ENCODE assay signal across 8 mouse cellular contexts in the genomic region with DNA sequence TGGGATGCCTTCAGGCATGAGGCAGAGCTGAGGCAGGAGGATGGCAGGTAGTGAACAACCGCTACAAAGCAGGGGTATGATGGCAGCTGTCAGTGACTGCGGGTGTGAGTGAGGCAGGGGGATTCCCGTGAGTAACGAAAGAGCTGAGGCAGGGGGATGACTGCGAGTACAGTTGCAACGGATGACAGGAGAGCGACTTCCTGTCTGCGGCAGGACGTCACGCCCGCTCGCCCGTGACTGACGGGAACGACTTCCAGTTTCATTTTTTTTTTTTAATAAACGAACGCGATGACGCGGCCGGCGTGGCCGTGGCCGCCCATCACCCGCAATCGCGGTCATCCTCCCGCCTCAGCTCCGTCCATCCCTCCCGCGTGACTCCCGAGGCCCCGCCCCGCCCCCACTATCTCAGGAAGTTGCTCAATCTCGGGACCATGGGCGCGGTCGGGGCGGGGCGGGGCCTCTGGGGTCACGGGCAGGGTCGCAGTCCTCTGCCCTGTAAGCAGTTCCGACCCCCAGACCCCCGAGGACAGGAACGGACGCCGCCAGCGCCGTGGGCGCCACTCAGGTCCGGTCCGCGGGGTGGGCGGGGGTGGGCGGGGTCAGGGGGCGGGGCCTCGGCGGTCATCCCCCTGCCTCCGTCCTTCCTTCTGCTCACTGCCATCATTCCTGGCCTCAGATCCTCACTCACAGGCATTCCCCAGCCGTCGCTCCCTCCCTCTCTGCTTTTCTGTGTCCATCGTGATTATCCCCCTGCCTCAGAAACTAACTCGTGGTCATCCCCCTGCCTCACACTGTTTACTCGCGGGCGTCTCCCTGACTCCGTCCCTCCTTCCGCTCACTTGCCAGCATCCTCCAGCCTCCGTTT. TPM values are rescaled to one million over a fixed set of nuclear protein-coding genes. Genes with fewer than 3 reads are reported as not detected.
DNase-seq lines count a peak whose midpoint lies in the region; ATAC-seq and TF ChIP-seq lines count a peak whose summit lies in the region.

A gene (plus strand): TSS at position 328 of the 865 bp plus-strand sequence.

- H3K4me1 ChIP-seq in embryonic fibroblast, embryonic 13.5 days (ENCODE audit: control insufficient read depth, insufficient read depth, low read length), result no peaks in the 10 kb centered on the region
- no peaks in the 10 kb centered on the region for H3K4me1 ChIP-seq in heart, embryonic 12.5 days (replicated peaks)
- H3K4me1 ChIP-seq in kidney, embryonic 16.5 days (ENCODE audit: insufficient read depth, low read length), result peaks cover 2% of the 10 kb centered on the region; the same call in 1 of the 2 replicates
- peaks cover 12% of the 10 kb centered on the region; the same call in 1 of the 2 replicates for H3K4me1 ChIP-seq in liver, embryonic 15.5 days (replicated peaks)
- no peaks in the 10 kb centered on the region for H3K4me1 ChIP-seq in neural tube, embryonic 11.5 days (ENCODE audit: control insufficient read depth, insufficient read depth, low read length)
- H3K4me1 ChIP-seq in testis, adult 2 months (ENCODE audit: control insufficient read depth, insufficient read depth, low read length), result peaks cover 33% of the 10 kb centered on the region

- H3K9me3 ChIP-seq in heart, embryonic 12.5 days (replicated peaks), result peaks cover 53% of the 10 kb centered on the region
- H3K9me3 ChIP-seq in kidney, embryonic 16.5 days (ENCODE audit: low read length), result peaks cover 53% of the 10 kb centered on the region
- H3K9me3 ChIP-seq in liver, embryonic 15.5 days (replicated peaks), result peaks cover 38% of the 10 kb centered on the region
- peaks cover 27% of the 10 kb centered on the region for H3K9me3 ChIP-seq in neural tube, embryonic 11.5 days (ENCODE audit: control insufficient read depth, low read length)

- peak; percentile 88 for DNase-seq in A20 (ENCODE audit: low read depth, low spot score)
- DNase-seq in adrenal gland, postnatal 36 days, result peak; percentile 67 to 84
- peak; percentile 80 for DNase-seq in neural tube, embryonic 11.5 days (ENCODE audit: low spot score)

- peak within 1 kb of the TSS; percentile 74 for H3K9ac ChIP-seq in heart, embryonic 12.5 days
- H3K9ac ChIP-seq in kidney, embryonic 16.5 days (replicated peaks; ENCODE audit: low read length), result peak within 1 kb of the TSS; percentile 76
- no peak within 1 kb of the TSS for H3K9ac ChIP-seq in liver, embryonic 15.5 days
- H3K9ac ChIP-seq in neural tube, embryonic 11.5 days (ENCODE audit: low read length), result peak within 1 kb of the TSS; percentile 55

- 2% methylated on average over 62 of the region's 69 CpGs for WGBS in heart, embryonic 12.5 days
- 2% methylated on average over 54 of the region's 69 CpGs for WGBS in kidney, embryonic 16.5 days
- 2% methylated on average over 62 of the region's 69 CpGs for WGBS in liver, embryonic 15.5 days (ENCODE audit: insufficient replicate concordance)
- 2% methylated on average over 63 of the region's 69 CpGs for WGBS in neural tube, embryonic 11.5 days

- ATAC-seq in heart, embryonic 12.5 days (ENCODE audit: insufficient number of reproducible peaks, low FRiP score), result peak; percentile 54
- ATAC-seq in kidney, embryonic 16.5 days (ENCODE audit: low FRiP score, low TSS enrichment), result peak; percentile 55
- peak; percentile 55 for ATAC-seq in liver, embryonic 15.5 days (ENCODE audit: insufficient read depth)
- peak; percentile 40 for ATAC-seq in neural tube, embryonic 11.5 days (ENCODE audit: insufficient read depth, low FRiP score, low TSS enrichment)

- H3K36me3 ChIP-seq in heart, embryonic 12.5 days, result peaks cover 33% of the 10 kb centered on the region
- peaks cover 22% of the 10 kb centered on the region; the same call in 1 of the 2 replicates for H3K36me3 ChIP-seq in kidney, embryonic 16.5 days (ENCODE audit: insufficient read depth, low read length)
- H3K36me3 ChIP-seq in liver, embryonic 15.5 days (replicated peaks), result peaks cover 7% of the 10 kb centered on the region; the same call in 1 of the 2 replicates
- H3K36me3 ChIP-seq in neural tube, embryonic 11.5 days (ENCODE audit: control insufficient read depth, insufficient read depth, low read length), result no peaks in the 10 kb centered on the region
- no peaks in the 10 kb centered on the region for H3K36me3 ChIP-seq in testis, adult 2 months (ENCODE audit: control insufficient read depth, insufficient read depth, low read length)

- peak; percentile 61 for TF ChIP-seq POLR2A in embryonic fibroblast, embryonic 13.5 days (IDR thresholded peaks at IDR 0.05; ENCODE audit: low read depth, low read length)
- no peak for TF ChIP-seq POLR2A in testis, adult 2 months (IDR thresholded peaks at IDR 0.05; ENCODE audit: control insufficient read depth, low read depth, low read length)

- peak within 1 kb of the TSS; percentile 35 for H3K4me3 ChIP-seq in embryonic fibroblast, embryonic 13.5 days (ENCODE audit: insufficient read depth, low read length)
- peak within 1 kb of the TSS; percentile 81 for H3K4me3 ChIP-seq in heart, embryonic 12.5 days
- peak within 1 kb of the TSS; percentile 69 for H3K4me3 ChIP-seq in kidney, embryonic 16.5 days (ENCODE audit: low read length)
- H3K4me3 ChIP-seq in liver, embryonic 15.5 days (replicated peaks), result peak within 1 kb of the TSS; percentile 60
- peak within 1 kb of the TSS; percentile 50 for H3K4me3 ChIP-seq in neural tube, embryonic 11.5 days (ENCODE audit: low read depth, low read length)
- peak within 1 kb of the TSS; percentile 96 for H3K4me3 ChIP-seq in testis, adult 2 months (ENCODE audit: control insufficient read depth, low read depth, low read length)

- H3K27me3 ChIP-seq in heart, embryonic 12.5 days (replicated peaks), result no peaks in the 10 kb centered on the region
- H3K27me3 ChIP-seq in kidney, embryonic 16.5 days (ENCODE audit: insufficient read depth, low read length), result no peaks in the 10 kb centered on the region
- H3K27me3 ChIP-seq in liver, embryonic 15.5 days, result no peaks in the 10 kb centered on the region
- H3K27me3 ChIP-seq in neural tube, embryonic 11.5 days (ENCODE audit: control insufficient read depth, insufficient read depth, low read length), result no peaks in the 10 kb centered on the region
- no peaks in the 10 kb centered on the region for H3K27me3 ChIP-seq in testis, adult 2 months (ENCODE audit: control insufficient read depth, insufficient read depth, low read length)

- peak within 1 kb of the TSS; percentile 4; the same call in 1 of the 2 replicates for H3K27ac ChIP-seq in embryonic fibroblast, embryonic 13.5 days (ENCODE audit: insufficient read depth, low read length)
- H3K27ac ChIP-seq in heart, embryonic 12.5 days (ENCODE audit: poor library complexity, severe bottlenecking), result peak within 1 kb of the TSS; percentile 75
- H3K27ac ChIP-seq in kidney, embryonic 16.5 days (ENCODE audit: low read length), result peak within 1 kb of the TSS; percentile 74
- peak within 1 kb of the TSS; percentile 59 for H3K27ac ChIP-seq in liver, embryonic 15.5 days (replicated peaks)
- peak within 1 kb of the TSS; percentile 28; the same call in 1 of the 2 replicates for H3K27ac ChIP-seq in neural tube, embryonic 11.5 days (ENCODE audit: low read depth, low read length)
- peak within 1 kb of the TSS; percentile 97 for H3K27ac ChIP-seq in testis, adult 2 months (ENCODE audit: control insufficient read depth, insufficient read depth, low read depth, low read length)

- no peak for TF ChIP-seq CTCF in embryonic fibroblast, embryonic 13.5 days (IDR thresholded peaks at IDR 0.05; ENCODE audit: borderline replicate concordance, insufficient read depth, low read length)
- no peak for TF ChIP-seq CTCF in testis, adult 2 months (IDR thresholded peaks at IDR 0.05; ENCODE audit: control insufficient read depth, insufficient read depth, insufficient replicate concordance, low read depth, low read length)

- peak within 1 kb of the TSS; percentile 92 for H3K4me2 ChIP-seq in heart, embryonic 12.5 days
- H3K4me2 ChIP-seq in kidney, embryonic 16.5 days (replicated peaks; ENCODE audit: low read depth, low read length), result peak within 1 kb of the TSS; percentile 86
- peak within 1 kb of the TSS; percentile 78 for H3K4me2 ChIP-seq in liver, embryonic 15.5 days
- H3K4me2 ChIP-seq in neural tube, embryonic 11.5 days (ENCODE audit: low read depth), result peak within 1 kb of the TSS; percentile 70

RNA-seq across cellular contexts. Expression of the gene that starts here (rescaled TPM):
- total RNA-seq in adrenal gland, postnatal 36 days (2021), result 10 to 100 TPM in 1 of 2 experiments, 1 to 10 TPM in 1; 7.2 to 11.7 TPM
- 24.4 and 28.0 TPM in 2 replicates for polyA plus RNA-seq in embryonic fibroblast, embryonic 13.5 days (2011; ENCODE audit: insufficient read length, low read depth, missing spikeins)
- 2.9 and 3.3 TPM in 2 replicates for polyA plus RNA-seq in heart, embryonic 12.5 days (2016; fragmentation: Nextera tagmentation; extraction: Ambion mirVana)
- 6.9 and 7.0 TPM in 2 replicates for polyA plus RNA-seq in kidney, embryonic 16.5 days (2015; fragmentation: Nextera tagmentation; extraction: Ambion mirVana)
- polyA plus RNA-seq in liver, embryonic 15.5 days (2015; fragmentation: Nextera tagmentation; extraction: Ambion mirVana), result 3.3 and 3.6 TPM in 2 replicates
- polyA plus RNA-seq in neural tube, embryonic 11.5 days (2014; fragmentation: Nextera tagmentation; extraction: Ambion mirVana), result 2.4 and 3.1 TPM in 2 replicates
- polyA plus RNA-seq in testis, adult 2 months (2012; rRNA removed), result 46.5 and 51.0 TPM in 2 replicates

Comparison
In these comparisons a context has a peak if more than half of its experiments do, and no peak if none do; other contexts are left out.
1. Peak in every context shown above with its lines: DNase-seq, ATAC-seq, H3K4me3 ChIP-seq and H3K27ac ChIP-seq.
2. H3K27ac ChIP-seq: peak in every context shown above with its lines; median percentile 97 in testis, adult 2 months; 75 in heart, embryonic 12.5 days; 74 in kidney, embryonic 16.5 days; 59 in liver, embryonic 15.5 days; 28 in neural tube, embryonic 11.5 days; 4 in embryonic fibroblast, embryonic 13.5 days.
3. H3K4me3 ChIP-seq: peak in every context shown above with its lines; median percentile 96 in testis, adult 2 months; 81 in heart, embryonic 12.5 days; 69 in kidney, embryonic 16.5 days; 60 in liver, embryonic 15.5 days; 50 in neural tube, embryonic 11.5 days; 35 in embryonic fibroblast, embryonic 13.5 days.